Comparison of ENCODE assay signal across 8 mouse cellular contexts in genomic region chr8:84689091-84689915, GRCm38 (mm10). TPM values are rescaled to one million over a fixed set of nuclear protein-coding genes. Genes with fewer than 3 reads are reported as not detected.
A peak's percentile ranks its signal among the peaks of the same experiment; 100 is the strongest.
DNase-seq lines count a peak whose midpoint lies in the region; ATAC-seq and TF ChIP-seq lines count a peak whose summit lies in the region.

No protein-coding gene starts in this region.

- H3K27ac ChIP-seq in forebrain, embryonic 13.5 days: peak overlapping the region; percentile 7; the same call in 1 of the 2 replicates
- H3K27ac ChIP-seq in liver, postnatal 0 days (ENCODE audit: low read depth): peak overlapping the region; percentile 64
- H3K27ac ChIP-seq in neural tube, embryonic 14.5 days (ENCODE audit: low read depth, low read length): 0 out of 2 replicates have a peak overlapping the region, but pooled peaks have one; percentile 16
- H3K27ac ChIP-seq in testis, adult 2 months (ENCODE audit: control insufficient read depth, insufficient read depth, low read depth, low read length): peak overlapping the region; percentile 84

- no peaks in the 10 kb centered on the region for H3K27me3 ChIP-seq in E14TG2a.4 (ENCODE audit: insufficient read depth, low read length)
- no peaks in the 10 kb centered on the region for H3K27me3 ChIP-seq in forebrain, embryonic 13.5 days
- H3K27me3 ChIP-seq in liver, postnatal 0 days (ENCODE audit: insufficient read depth, low read length): no peaks in the 10 kb centered on the region
- H3K27me3 ChIP-seq in neural tube, embryonic 14.5 days (ENCODE audit: control insufficient read depth, insufficient read depth, low read length): no peaks in the 10 kb centered on the region; the same call in 1 of the 2 replicates
- no peaks in the 10 kb centered on the region for H3K27me3 ChIP-seq in testis, adult 2 months (ENCODE audit: control insufficient read depth, insufficient read depth, low read length)

- peak; percentile 63; the same call in 1 of the 2 replicates for TF ChIP-seq POLR2A in testis, adult 2 months (IDR thresholded peaks at IDR 0.05; ENCODE audit: control insufficient read depth, low read depth, low read length)

- peak; percentile 89 for ATAC-seq in forebrain, embryonic 13.5 days
- peak; percentile 81 for ATAC-seq in liver, postnatal 0 days
- ATAC-seq in neural tube, embryonic 14.5 days (ENCODE audit: low read depth): peak; percentile 88

- peaks cover 62% of the 10 kb centered on the region for H3K4me1 ChIP-seq in E14TG2a.4 (replicated peaks; ENCODE audit: low read depth, low read length)
- H3K4me1 ChIP-seq in forebrain, embryonic 13.5 days: peaks cover 47% of the 10 kb centered on the region
- H3K4me1 ChIP-seq in liver, postnatal 0 days (ENCODE audit: insufficient read depth): peaks cover 38% of the 10 kb centered on the region
- H3K4me1 ChIP-seq in neural tube, embryonic 14.5 days (ENCODE audit: control insufficient read depth, insufficient read depth, low read length): peaks cover 38% of the 10 kb centered on the region
- H3K4me1 ChIP-seq in testis, adult 2 months (ENCODE audit: control insufficient read depth, insufficient read depth, low read length): peaks cover 21% of the 10 kb centered on the region

- under 1% methylated on average over 46 of the region's 47 CpGs for WGBS in forebrain, embryonic 13.5 days
- under 1% methylated on average over 47 of the region's 47 CpGs for WGBS in liver, postnatal 0 days (ENCODE audit: insufficient replicate concordance)
- WGBS in neural tube, embryonic 14.5 days: 1% methylated on average over 47 of the region's 47 CpGs

- TF ChIP-seq EP300 in liver, postnatal 0 days (IDR thresholded peaks at IDR 0.05; ENCODE audit: low read depth): no peak

- H3K9me3 ChIP-seq in E14TG2a.4 (ENCODE audit: low read length): no peaks in the 10 kb centered on the region
- H3K9me3 ChIP-seq in forebrain, embryonic 13.5 days (replicated peaks): no peaks in the 10 kb centered on the region
- no peaks in the 10 kb centered on the region for H3K9me3 ChIP-seq in liver, postnatal 0 days (ENCODE audit: low read length)
- no peaks in the 10 kb centered on the region for H3K9me3 ChIP-seq in neural tube, embryonic 14.5 days (ENCODE audit: control insufficient read depth, low read length)

- H3K9ac ChIP-seq in forebrain, embryonic 13.5 days: peak overlapping the region; percentile 81
- peak overlapping the region; percentile 75 for H3K9ac ChIP-seq in liver, postnatal 0 days (replicated peaks)
- H3K9ac ChIP-seq in neural tube, embryonic 14.5 days (replicated peaks; ENCODE audit: low read depth, low read length): peak overlapping the region; percentile 58

- TF ChIP-seq CTCF in E14TG2a.4 (conservative IDR thresholded peaks at IDR 0.05; ENCODE audit: low read length): no peak
- TF ChIP-seq CTCF in liver, postnatal 0 days (IDR thresholded peaks at IDR 0.05; ENCODE audit: low read depth): peak; percentile 35
- TF ChIP-seq CTCF in testis, adult 2 months (IDR thresholded peaks at IDR 0.05; ENCODE audit: control insufficient read depth, insufficient read depth, insufficient replicate concordance, low read depth, low read length): no peak

- peak overlapping the region; percentile 97 for H3K4me3 ChIP-seq in E14TG2a.4 (replicated peaks; ENCODE audit: low read length)
- H3K4me3 ChIP-seq in forebrain, embryonic 13.5 days: peak overlapping the region; percentile 80
- peak overlapping the region; percentile 80 for H3K4me3 ChIP-seq in liver, postnatal 0 days (ENCODE audit: low read depth, low read length)
- peak overlapping the region; percentile 53 for H3K4me3 ChIP-seq in neural tube, embryonic 14.5 days (ENCODE audit: low read depth, low read length)
- peak overlapping the region; percentile 97 for H3K4me3 ChIP-seq in testis, adult 2 months (ENCODE audit: control insufficient read depth, low read depth, low read length)

- intact Hi-C loops in heart, postnatal 14 days (cut with DNase I): no loop called here

- peak overlapping the region; percentile 99 for H3K4me2 ChIP-seq in forebrain, embryonic 13.5 days
- peak overlapping the region; percentile 97 for H3K4me2 ChIP-seq in liver, postnatal 0 days (ENCODE audit: low read depth, low read length)
- H3K4me2 ChIP-seq in neural tube, embryonic 14.5 days (ENCODE audit: low read depth, low read length): peak overlapping the region; percentile 87

- DNase-seq in c-Kit-positive CD71-negative TER-119-negative erythroid progenitor cells, embryonic 14.5 days (ENCODE audit: low read depth): peak; percentile 91
- peak; percentile 84 to 91 for DNase-seq in heart, postnatal 14 days
- peak; percentile 93 for DNase-seq in layer of hippocampus, adult 11-12 months (ENCODE audit: low spot score)
- peak; percentile 89 for DNase-seq in liver, postnatal 0 days

- H3K36me3 ChIP-seq in E14TG2a.4 (ENCODE audit: insufficient read depth, low read length): peaks cover 59% of the 10 kb centered on the region
- peaks cover 23% of the 10 kb centered on the region; the same call in 1 of the 2 replicates for H3K36me3 ChIP-seq in forebrain, embryonic 13.5 days (ENCODE audit: poor library complexity, severe bottlenecking)
- H3K36me3 ChIP-seq in liver, postnatal 0 days (replicated peaks; ENCODE audit: insufficient read depth, low read length): peaks cover 13% of the 10 kb centered on the region
- peaks cover 4% of the 10 kb centered on the region; the same call in 1 of the 2 replicates for H3K36me3 ChIP-seq in neural tube, embryonic 14.5 days (ENCODE audit: control insufficient read depth, insufficient read depth, low read length)
- H3K36me3 ChIP-seq in testis, adult 2 months (ENCODE audit: control insufficient read depth, insufficient read depth, low read length): 0 out of 2 replicates have a peak, but pooled peaks cover 4% of the 10 kb centered on the region

RNA-seq across cellular contexts. Expression of gene Nacc1, which starts 1.6 kb away (rescaled TPM):
- 16.1 and 18.6 TPM in 2 replicates for polyA plus RNA-seq in forebrain, embryonic 13.5 days (2015; fragmentation: Nextera tagmentation; extraction: Ambion mirVana)
- 10 to 100 TPM; 35.6 to 40.5 TPM for total RNA-seq in heart, postnatal 14 days (2021)
- polyA plus RNA-seq in liver, postnatal 0 days (2015; fragmentation: Nextera tagmentation; extraction: Ambion mirVana): 3.3 and 3.6 TPM in 2 replicates
- 15.3 and 16.6 TPM in 2 replicates for polyA plus RNA-seq in neural tube, embryonic 14.5 days (2014; fragmentation: Nextera tagmentation; extraction: Ambion mirVana)
- polyA plus RNA-seq in testis, adult 2 months (2012; rRNA removed): 27.5 and 28.2 TPM in 2 replicates

RNA-seq across cellular contexts. Expression of gene Trmt1, which starts 3.2 kb away (rescaled TPM):
- polyA plus RNA-seq in forebrain, embryonic 13.5 days (2015; fragmentation: Nextera tagmentation; extraction: Ambion mirVana): 53.5 and 59.1 TPM in 2 replicates
- total RNA-seq in heart, postnatal 14 days (2021): 10 to 100 TPM; 32.5 to 35.2 TPM
- 21.3 TPM in 2 replicates for polyA plus RNA-seq in liver, postnatal 0 days (2015; fragmentation: Nextera tagmentation; extraction: Ambion mirVana)
- polyA plus RNA-seq in neural tube, embryonic 14.5 days (2014; fragmentation: Nextera tagmentation; extraction: Ambion mirVana): 59.8 and 70.2 TPM in 2 replicates
- 131 and 161 TPM in 2 replicates for polyA plus RNA-seq in testis, adult 2 months (2012; rRNA removed)

RNA-seq across cellular contexts. Expression of gene Lyl1, which starts 12.0 kb away (rescaled TPM):
- polyA plus RNA-seq in forebrain, embryonic 13.5 days (2015; fragmentation: Nextera tagmentation; extraction: Ambion mirVana): 1.9 and 2.1 TPM in 2 replicates
- total RNA-seq in heart, postnatal 14 days (2021): 1 to 10 TPM; 5.8 to 6.7 TPM
- polyA plus RNA-seq in liver, postnatal 0 days (2015; fragmentation: Nextera tagmentation; extraction: Ambion mirVana): 24.6 and 25.7 TPM in 2 replicates
- 1.3 and 3.6 TPM in 2 replicates for polyA plus RNA-seq in neural tube, embryonic 14.5 days (2014; fragmentation: Nextera tagmentation; extraction: Ambion mirVana)
- 0.93 and 1.2 TPM in 2 replicates for polyA plus RNA-seq in testis, adult 2 months (2012; rRNA removed)

RNA-seq across cellular contexts. Expression of gene Ier2, which starts 26.7 kb away (rescaled TPM):
- polyA plus RNA-seq in forebrain, embryonic 13.5 days (2015; fragmentation: Nextera tagmentation; extraction: Ambion mirVana): 35.2 and 35.4 TPM in 2 replicates
- total RNA-seq in heart, postnatal 14 days (2021): 10 to 100 TPM; 26.2 to 29.4 TPM
- polyA plus RNA-seq in liver, postnatal 0 days (2015; fragmentation: Nextera tagmentation; extraction: Ambion mirVana): 32.3 and 32.9 TPM in 2 replicates
- 14.4 and 20.9 TPM in 2 replicates for polyA plus RNA-seq in neural tube, embryonic 14.5 days (2014; fragmentation: Nextera tagmentation; extraction: Ambion mirVana)
- polyA plus RNA-seq in testis, adult 2 months (2012; rRNA removed): 2.1 and 2.3 TPM in 2 replicates

RNA-seq across cellular contexts. Expression of gene G430095P16Rik, which starts 33.5 kb away (rescaled TPM):
- polyA plus RNA-seq in forebrain, embryonic 13.5 days (2015; fragmentation: Nextera tagmentation; extraction: Ambion mirVana): 3.7 and 3.8 TPM in 2 replicates
- under 1 TPM; 0.54 to 0.69 TPM for total RNA-seq in heart, postnatal 14 days (2021)
- 4.8 and 6.3 TPM in 2 replicates for polyA plus RNA-seq in liver, postnatal 0 days (2015; fragmentation: Nextera tagmentation; extraction: Ambion mirVana)
- 0.76 and 1.8 TPM in 2 replicates for polyA plus RNA-seq in neural tube, embryonic 14.5 days (2014; fragmentation: Nextera tagmentation; extraction: Ambion mirVana)
- polyA plus RNA-seq in testis, adult 2 months (2012; rRNA removed): 0.32 TPM in 2 replicates

Comparison
In these comparisons a context has a peak if more than half of its experiments do, and no peak if none do; other contexts are left out.
1. Peak in every context shown above with its lines: DNase-seq, ATAC-seq, H3K4me3 ChIP-seq and H3K27ac ChIP-seq.
2. H3K27ac ChIP-seq: peak in every context shown above with its lines; median percentile 84 in testis, adult 2 months; 64 in liver, postnatal 0 days; 16 in neural tube, embryonic 14.5 days; 7 in forebrain, embryonic 13.5 days.